ENCODE assay signal across 26 mouse cellular contexts in the genomic region with DNA sequence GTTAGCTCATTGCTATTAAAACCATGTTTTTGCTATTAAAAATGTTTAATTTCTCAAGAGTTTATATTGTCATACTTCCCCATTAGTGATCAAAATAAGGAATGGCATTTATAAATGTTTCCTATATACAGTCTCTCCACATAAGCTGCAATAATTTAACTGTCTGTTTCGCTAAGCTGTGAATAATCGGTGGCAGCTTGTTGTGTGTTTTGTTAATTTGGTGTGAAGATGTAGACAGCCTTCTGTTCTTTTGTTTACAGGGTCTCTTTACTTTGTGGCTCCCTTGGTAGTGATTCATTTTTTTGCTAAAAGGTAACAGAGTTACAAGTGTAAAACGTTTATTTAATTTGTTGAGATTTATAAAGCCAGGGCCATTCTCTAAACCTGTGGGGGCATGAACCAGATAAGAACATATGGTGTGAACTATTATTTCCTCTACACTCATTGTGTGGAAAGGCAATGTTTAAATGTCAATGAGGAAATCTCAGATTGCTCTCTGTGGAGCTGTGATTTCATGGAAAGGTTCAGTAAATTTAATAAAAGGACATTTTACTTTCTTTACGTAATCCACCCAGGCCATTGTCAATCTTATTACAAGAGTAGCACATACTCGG.
DNase-seq lines count a peak whose midpoint lies in the region; ATAC-seq and TF ChIP-seq lines count a peak whose summit lies in the region.
"Had no signal": no experiment of that assay in that cellular context is flagged by ENCODE, and none has a peak within 500 bp of the region (broad histone marks: within the 10 kb centered on the region; RNA-seq: fewer than 3 reads in every experiment).

No protein-coding gene starts in this region.

- H3K36me3 ChIP-seq in forebrain, embryonic 15.5 days, result no peaks in the 10 kb centered on the region
- no peaks in the 10 kb centered on the region for H3K36me3 ChIP-seq in forebrain, postnatal 0 days (ENCODE audit: insufficient read depth)
- H3K36me3 ChIP-seq in neural tube, embryonic 11.5 days (ENCODE audit: control insufficient read depth, insufficient read depth, low read length), result no peaks in the 10 kb centered on the region
- H3K36me3 ChIP-seq in neural tube, embryonic 13.5 days, result no peaks in the 10 kb centered on the region
- H3K36me3 ChIP-seq: embryonic facial prominence, embryonic 10.5 days; embryonic facial prominence, embryonic 13.5 days had no signal

- H3K9me3 ChIP-seq in forebrain, embryonic 15.5 days, result no peaks in the 10 kb centered on the region
- no peaks in the 10 kb centered on the region for H3K9me3 ChIP-seq in forebrain, postnatal 0 days (ENCODE audit: low read length)
- H3K9me3 ChIP-seq in neural tube, embryonic 11.5 days (ENCODE audit: control insufficient read depth, low read length), result no peaks in the 10 kb centered on the region
- H3K9me3 ChIP-seq in neural tube, embryonic 13.5 days, result no peaks in the 10 kb centered on the region
- H3K9me3 ChIP-seq: embryonic facial prominence, embryonic 10.5 days; embryonic facial prominence, embryonic 13.5 days had no signal

- 45% methylated on average over 5 of the region's 5 CpGs for WGBS in forebrain, embryonic 15.5 days
- WGBS in forebrain, postnatal 0 days, result 35% methylated on average over 5 of the region's 5 CpGs
- 59% methylated on average over 5 of the region's 5 CpGs for WGBS in neural tube, embryonic 11.5 days
- 27% methylated on average over 5 of the region's 5 CpGs for WGBS in neural tube, embryonic 13.5 days

- H3K4me1 ChIP-seq in forebrain, embryonic 15.5 days, result no peaks in the 10 kb centered on the region
- no peaks in the 10 kb centered on the region for H3K4me1 ChIP-seq in forebrain, postnatal 0 days (ENCODE audit: insufficient read depth)
- H3K4me1 ChIP-seq in neural tube, embryonic 11.5 days (ENCODE audit: control insufficient read depth, insufficient read depth, low read length), result no peaks in the 10 kb centered on the region
- H3K4me1 ChIP-seq in neural tube, embryonic 13.5 days (replicated peaks), result no peaks in the 10 kb centered on the region
- H3K4me1 ChIP-seq: embryonic facial prominence, embryonic 10.5 days; embryonic facial prominence, embryonic 13.5 days had no signal

- no peak overlapping the region for H3K4me3 ChIP-seq in forebrain, embryonic 15.5 days
- no peak overlapping the region for H3K4me3 ChIP-seq in forebrain, postnatal 0 days (ENCODE audit: low read depth, low read length)
- no peak overlapping the region for H3K4me3 ChIP-seq in neural tube, embryonic 11.5 days (ENCODE audit: low read depth, low read length)
- no peak overlapping the region for H3K4me3 ChIP-seq in neural tube, embryonic 13.5 days
- H3K4me3 ChIP-seq: embryonic facial prominence, embryonic 10.5 days; embryonic facial prominence, embryonic 13.5 days; erythroblast, embryonic 14.5 days; gastrocnemius, adult 2 months had no signal

- H3K9ac ChIP-seq in forebrain, embryonic 15.5 days (replicated peaks), result no peak overlapping the region
- no peak overlapping the region for H3K9ac ChIP-seq in forebrain, postnatal 0 days
- no peak overlapping the region for H3K9ac ChIP-seq in neural tube, embryonic 11.5 days (ENCODE audit: low read length)
- no peak overlapping the region for H3K9ac ChIP-seq in neural tube, embryonic 13.5 days
- H3K9ac ChIP-seq: embryonic facial prominence, embryonic 13.5 days; hindbrain, embryonic 14.5 days had no signal

- no peak for TF ChIP-seq CTCF in forebrain, postnatal 0 days (IDR thresholded peaks at IDR 0.05; ENCODE audit: low read depth)

- ATAC-seq in forebrain, embryonic 15.5 days (replicated peaks), result peak; percentile 61
- no peak for ATAC-seq in forebrain, postnatal 0 days
- peak; percentile 17; the same call in 1 of the 2 replicates for ATAC-seq in neural tube, embryonic 11.5 days (ENCODE audit: insufficient read depth, low FRiP score, low TSS enrichment)
- peak; percentile 76 for ATAC-seq in neural tube, embryonic 13.5 days (ENCODE audit: low read depth)
- ATAC-seq in CD4-positive, CD25-positive, alpha-beta regulatory T cell, adult 4 months, result no peak
- ATAC-seq: hindbrain, postnatal 0 days; inflammation-experienced regulatory T-cells, adult 6 months; intestine, embryonic 16.5 days; Patski had no signal

- DNase-seq in forebrain, postnatal 0 days, result no peak
- no peak for DNase-seq in neural tube, embryonic 11.5 days (ENCODE audit: low spot score)
- DNase-seq in neural tube, embryonic 10.5 days (ENCODE audit: extremely low spot score, low spot score), result no peak
- DNase-seq: adrenal gland, postnatal 10 days; adrenal gland, postnatal 36 days; cerebellum, adult 11 months; cerebellum, adult 2 months; cerebellum, adult 9-11 months; cerebellum, postnatal 25 days; embryo, embryonic 11 days; gastrocnemius, adult 2 months; gastrocnemius, postnatal 14 days; heart, adult 11 months; kidney, adult 18-20 months had no signal

- no peak overlapping the region for H3K4me2 ChIP-seq in forebrain, embryonic 15.5 days (replicated peaks)
- no peak overlapping the region for H3K4me2 ChIP-seq in forebrain, postnatal 0 days (ENCODE audit: low read depth)
- no peak overlapping the region for H3K4me2 ChIP-seq in neural tube, embryonic 11.5 days (ENCODE audit: low read depth)
- no peak overlapping the region for H3K4me2 ChIP-seq in neural tube, embryonic 13.5 days
- H3K4me2 ChIP-seq: embryonic facial prominence, embryonic 13.5 days; heart, embryonic 11.5 days; hindbrain, embryonic 14.5 days had no signal

- no peak overlapping the region for H3K27ac ChIP-seq in forebrain, embryonic 15.5 days (replicated peaks)
- H3K27ac ChIP-seq in forebrain, postnatal 0 days (ENCODE audit: low read depth, low read length), result no peak overlapping the region
- H3K27ac ChIP-seq in neural tube, embryonic 11.5 days (ENCODE audit: low read depth, low read length), result no peak overlapping the region
- no peak overlapping the region for H3K27ac ChIP-seq in neural tube, embryonic 13.5 days (replicated peaks)
- H3K27ac ChIP-seq: embryonic facial prominence, embryonic 10.5 days; embryonic facial prominence, embryonic 13.5 days; gastrocnemius, adult 2 months; hindbrain, embryonic 14.5 days; hindbrain, postnatal 0 days had no signal

- H3K27me3 ChIP-seq in forebrain, embryonic 15.5 days, result no peaks in the 10 kb centered on the region
- H3K27me3 ChIP-seq in forebrain, postnatal 0 days (ENCODE audit: insufficient read depth, low read length), result no peaks in the 10 kb centered on the region
- no peaks in the 10 kb centered on the region for H3K27me3 ChIP-seq in neural tube, embryonic 11.5 days (ENCODE audit: control insufficient read depth, insufficient read depth, low read length)
- peaks cover 16% of the 10 kb centered on the region for H3K27me3 ChIP-seq in neural tube, embryonic 13.5 days
- H3K27me3 ChIP-seq: embryonic facial prominence, embryonic 13.5 days; Patski had no signal

Comparison
In these comparisons a context has a peak if more than half of its experiments do, and no peak if none do; other contexts are left out.
1. ATAC-seq: peak in forebrain, embryonic 15.5 days (single experiment), neural tube, embryonic 11.5 days (single experiment) and neural tube, embryonic 13.5 days (single experiment); none in forebrain, postnatal 0 days (single experiment) and CD4-positive, CD25-positive, alpha-beta regulatory T cell, adult 4 months (single experiment).